Mouse (Mus musculus): ENCODE data around the gene Csnk2a1. TPM values are rescaled to one million over a fixed set of nuclear protein-coding genes. Genes with fewer than 3 reads are reported as not detected.

The Csnk2a1 gene
- total and polyA plus RNA-seq, 2 experiments from 2014 or later = 112 to 219 TPM

- Histone ChIP-seq H3K9ac (no peak overlapping the region), H3K27me3 (ENCODE audit: insufficient read depth, low read length) (no peaks in the 10 kb centered on the region), H3K4me2 (ENCODE audit: low read depth) (no peak overlapping the region), H3K36me3 (ENCODE audit: insufficient read depth) (no peaks in the 10 kb centered on the region), H3K9me3 (ENCODE audit: low read length) (no peaks in the 10 kb centered on the region), H3K4me3 (ENCODE audit: low read depth, low read length) (no peak overlapping the region), H3K4me1 (ENCODE audit: insufficient read depth) (peaks cover 12% of the 10 kb centered on the region), H3K27ac (ENCODE audit: low read depth, low read length) (no peak overlapping the region)
- no peak for ATAC-seq
- no peak for TF ChIP-seq CTCF (IDR thresholded peaks at IDR 0.05; ENCODE audit: low read depth)
- no peak for DNase-seq
Observed at GRCm38 (mm10) chr2:152230046-152230445, 3.4 kb downstream of the Csnk2a1 start.

DNA sequence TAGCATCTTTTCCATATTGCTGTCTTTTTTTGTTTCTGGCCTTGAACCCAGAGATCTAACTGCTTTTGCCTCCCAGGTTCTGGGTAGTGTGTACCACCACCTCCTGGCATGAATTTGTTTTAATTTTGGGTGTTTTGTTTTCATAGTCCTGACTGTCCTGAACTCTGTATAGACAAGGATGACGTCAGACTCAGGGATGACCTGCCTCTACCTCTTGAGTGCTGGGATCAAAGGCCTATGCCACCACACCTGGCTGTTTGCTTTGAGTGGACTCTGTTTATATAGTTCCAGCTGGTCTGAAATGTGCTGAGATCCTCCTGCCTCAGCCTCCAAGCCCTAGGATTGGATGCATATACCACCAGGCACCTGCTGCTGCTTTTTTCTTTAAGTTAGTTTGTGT is 11.3 kb downstream of the Csnk2a1 start:
- no peak overlapping the region for H3K4me3 ChIP-seq (ENCODE audit: low read depth, low read length)
- ATAC-seq = no peak
- no peak overlapping the region for H3K9ac ChIP-seq
- H3K27ac ChIP-seq (ENCODE audit: low read depth, low read length) = no peak overlapping the region
- H3K27me3 ChIP-seq (ENCODE audit: insufficient read depth, low read length) = no peaks in the 10 kb centered on the region
- H3K9me3 ChIP-seq (ENCODE audit: low read length) = no peaks in the 10 kb centered on the region
- WGBS = 93% methylated on average over 1 of the region's 1 CpGs
- H3K4me1 ChIP-seq (ENCODE audit: insufficient read depth) = no peaks in the 10 kb centered on the region
- DNase-seq = no peak
- TF ChIP-seq CTCF (IDR thresholded peaks at IDR 0.05; ENCODE audit: low read depth) = no peak
- no peak overlapping the region for H3K4me2 ChIP-seq (ENCODE audit: low read depth)
- H3K36me3 ChIP-seq (ENCODE audit: insufficient read depth) = peaks cover 11% of the 10 kb centered on the region; the same call in 1 of the 2 replicates

- Histone ChIP-seq H3K4me1 (ENCODE audit: insufficient read depth) (no peaks in the 10 kb centered on the region), H3K36me3 (ENCODE audit: insufficient read depth) (peaks cover 11% of the 10 kb centered on the region; the same call in 1 of the 2 replicates), H3K9me3 (ENCODE audit: low read length) (no peaks in the 10 kb centered on the region), H3K4me3 (ENCODE audit: low read depth, low read length) (no peak overlapping the region), H3K27me3 (ENCODE audit: insufficient read depth, low read length) (no peaks in the 10 kb centered on the region), H3K4me2 (ENCODE audit: low read depth) (no peak overlapping the region), H3K27ac (ENCODE audit: low read depth, low read length) (no peak overlapping the region), H3K9ac (no peak overlapping the region)
- DNase-seq (no peak), ATAC-seq (no peak)
- TF ChIP-seq CTCF (IDR thresholded peaks at IDR 0.05; ENCODE audit: low read depth) = no peak
- WGBS = 52% methylated on average over 2 of the region's 2 CpGs
Observed at GRCm38 (mm10) chr2:152240580-152240979, 13.9 kb downstream of the Csnk2a1 start.

- Histone ChIP-seq H3K4me3 (ENCODE audit: low read depth, low read length) (no peak overlapping the region), H3K4me1 (ENCODE audit: insufficient read depth) (no peaks in the 10 kb centered on the region), H3K27me3 (ENCODE audit: insufficient read depth, low read length) (no peaks in the 10 kb centered on the region), H3K36me3 (ENCODE audit: insufficient read depth) (peaks cover 9% of the 10 kb centered on the region), H3K4me2 (ENCODE audit: low read depth) (no peak overlapping the region), H3K9ac (no peak overlapping the region), H3K9me3 (ENCODE audit: low read length) (no peaks in the 10 kb centered on the region), H3K27ac (ENCODE audit: low read depth, low read length) (no peak overlapping the region)
- TF ChIP-seq CTCF (IDR thresholded peaks at IDR 0.05; ENCODE audit: low read depth) = no peak
- WGBS = 81% methylated on average over 1 of the region's 1 CpGs
- DNase-seq (no peak), ATAC-seq (no peak)
Observed at GRCm38 (mm10) chr2:152247213-152247612, 20.6 kb downstream of the Csnk2a1 start.

GRCm38 (mm10) chr2:152250511-152250910 is 23.9 kb downstream of the Csnk2a1 start:
- TF ChIP-seq CTCF (IDR thresholded peaks at IDR 0.05; ENCODE audit: low read depth) = no peak
- no peak for DNase-seq
- Histone ChIP-seq H3K4me3 (ENCODE audit: low read depth, low read length) (no peak overlapping the region), H3K9me3 (ENCODE audit: low read length) (no peaks in the 10 kb centered on the region), H3K27ac (ENCODE audit: low read depth, low read length) (no peak overlapping the region), H3K4me1 (ENCODE audit: insufficient read depth) (no peaks in the 10 kb centered on the region), H3K36me3 (ENCODE audit: insufficient read depth) (peaks cover 33% of the 10 kb centered on the region), H3K9ac (no peak overlapping the region), H3K4me2 (ENCODE audit: low read depth) (no peak overlapping the region), H3K27me3 (ENCODE audit: insufficient read depth, low read length) (no peaks in the 10 kb centered on the region)
- no peak for ATAC-seq
- WGBS = 73% methylated on average over 2 of the region's 4 CpGs

GRCm38 (mm10) chr2:152259739-152260138 is 33.1 kb downstream of the Csnk2a1 start:
- Histone ChIP-seq H3K4me1 (ENCODE audit: insufficient read depth) (no peaks in the 10 kb centered on the region), H3K9me3 (ENCODE audit: low read length) (no peaks in the 10 kb centered on the region), H3K27ac (ENCODE audit: low read depth, low read length) (no peak overlapping the region), H3K4me3 (ENCODE audit: low read depth, low read length) (no peak overlapping the region), H3K27me3 (ENCODE audit: insufficient read depth, low read length) (no peaks in the 10 kb centered on the region), H3K36me3 (ENCODE audit: insufficient read depth) (peaks cover 57% of the 10 kb centered on the region), H3K4me2 (ENCODE audit: low read depth) (no peak overlapping the region), H3K9ac (no peak overlapping the region)
- no peak for TF ChIP-seq CTCF (IDR thresholded peaks at IDR 0.05; ENCODE audit: low read depth)
- DNase-seq (no peak), ATAC-seq (no peak)
- 95% methylated on average over 1 of the region's 1 CpGs for WGBS

- TF ChIP-seq CTCF (IDR thresholded peaks at IDR 0.05; ENCODE audit: low read depth) = peak; percentile 49
- Histone ChIP-seq H3K27me3 (ENCODE audit: insufficient read depth, low read length) (no peaks in the 10 kb centered on the region), H3K4me2 (ENCODE audit: low read depth) (no peak overlapping the region), H3K9me3 (ENCODE audit: low read length) (no peaks in the 10 kb centered on the region), H3K27ac (ENCODE audit: low read depth, low read length) (no peak overlapping the region), H3K9ac (no peak overlapping the region), H3K4me1 (ENCODE audit: insufficient read depth) (no peaks in the 10 kb centered on the region), H3K36me3 (ENCODE audit: insufficient read depth) (peaks cover 55% of the 10 kb centered on the region), H3K4me3 (ENCODE audit: low read depth, low read length) (no peak overlapping the region)
- no peak for DNase-seq
- 81% methylated on average over 2 of the region's 2 CpGs for WGBS
- no peak for ATAC-seq
Observed at GRCm38 (mm10) chr2:152273639-152274038, 47.0 kb downstream of the Csnk2a1 start.

DNA sequence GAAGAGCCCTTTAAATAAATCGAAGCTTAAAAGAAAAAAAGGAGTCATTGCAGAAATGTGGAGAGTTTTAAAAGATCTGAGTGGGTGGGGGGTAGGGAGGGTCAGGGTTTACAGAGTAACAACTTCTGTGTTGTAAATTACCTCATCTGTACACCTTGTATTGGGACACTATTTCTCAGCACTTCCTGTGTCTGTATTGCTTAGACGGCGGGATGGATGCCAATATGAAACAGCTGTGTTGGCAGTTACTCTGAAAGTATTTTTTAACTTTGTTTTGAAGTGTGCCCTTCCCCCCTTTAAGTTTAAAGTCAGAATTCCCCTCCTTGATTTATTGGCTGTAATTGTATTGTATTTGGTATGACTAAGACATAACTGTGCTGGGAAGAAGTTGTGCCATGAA is 54.8 kb downstream of the Csnk2a1 start:
- DNase-seq (no peak), ATAC-seq (no peak)
- H3K27ac ChIP-seq (ENCODE audit: low read depth, low read length) = no peak overlapping the region
- H3K9me3 ChIP-seq (ENCODE audit: low read length) = no peaks in the 10 kb centered on the region
- H3K4me1 ChIP-seq (ENCODE audit: insufficient read depth) = no peaks in the 10 kb centered on the region
- peaks cover 57% of the 10 kb centered on the region for H3K36me3 ChIP-seq (ENCODE audit: insufficient read depth)
- H3K4me2 ChIP-seq (ENCODE audit: low read depth) = no peak overlapping the region
- H3K27me3 ChIP-seq (ENCODE audit: insufficient read depth, low read length) = no peaks in the 10 kb centered on the region
- TF ChIP-seq CTCF (IDR thresholded peaks at IDR 0.05; ENCODE audit: low read depth) = no peak
- no peak overlapping the region for H3K4me3 ChIP-seq (ENCODE audit: low read depth, low read length)
- 85% methylated on average over 3 of the region's 3 CpGs for WGBS
- H3K9ac ChIP-seq = no peak overlapping the region
